Mouse (Mus musculus) cerebellum, adult 2 months (tissue): ENCODE measurements around the gene Larp1.

Source experiments
- CTCF ChIP-seq: fragments of 200-500 bp; IDR thresholded peaks from 2 replicates; pipeline ENCODE4 v1.5.1; 2011; ENCODE audit warnings: low read depth, mild to moderate bottlenecking, control low read depth, low read length, moderate library complexity, borderline replicate concordance; ENCODE audit not compliant: insufficient read depth
- POLR2A ChIP-seq: fragments of 200-500 bp; IDR thresholded peaks from 2 replicates; pipeline ENCODE4 v1.6.1; 2011; ENCODE audit warnings: low read length, control low read depth, borderline replicate concordance; ENCODE audit not compliant: insufficient read depth

DNA sequence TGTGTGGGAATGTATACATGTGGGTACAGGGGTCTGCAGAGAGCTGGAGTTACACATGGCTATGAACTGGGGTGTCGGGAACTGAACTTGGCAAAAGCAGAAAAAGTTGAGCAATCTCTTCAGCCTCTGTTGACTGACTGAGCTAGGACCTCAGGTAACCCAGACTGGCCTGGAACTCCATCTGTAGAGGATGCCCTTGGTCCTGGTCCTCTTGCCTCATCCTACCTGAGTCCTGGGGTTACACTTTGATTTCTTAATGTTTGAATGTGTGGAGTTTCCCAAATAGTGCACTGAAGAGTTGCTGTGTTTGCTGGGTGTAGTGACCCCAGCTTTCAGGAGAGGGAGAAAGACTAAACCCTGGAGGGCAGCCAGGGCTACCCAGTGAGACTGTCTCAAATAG lies 86.7 kb downstream of the Larp1 start:
- TF ChIP-seq POLR2A (no peak), CTCF (no peak)
